Mouse (Mus musculus) heart, postnatal 25 days (tissue): ENCODE measurements at regions not wholly inside any gene's neighbourhood (a gene's known extent, or its start where the extent isn't known, plus 50 kb on each side); places are given as distances from the start of the nearest gene placed in this dataset.

Source experiments
- DNase-seq: peaks from one replicate; pipeline ENCODE4 v3.0.0; 2022; ENCODE audit warnings: low spot score
- intact Hi-C: fragments of 180-260 bp; cut with DNase I; formaldehyde crosslinking; loops from one replicate; pipeline ENCODE4 v1.15.1; 2025

- intact Hi-C loops: loop anchor here (5.0 kb wide), 1 partner anchor 431 kb away; no protein-coding TSS in a partner anchor
- no peak for DNase-seq
Observed at GRCm38 (mm10) chr11:65638211-65638610, 149.9 kb downstream of the Map2k4 start.

DNA sequence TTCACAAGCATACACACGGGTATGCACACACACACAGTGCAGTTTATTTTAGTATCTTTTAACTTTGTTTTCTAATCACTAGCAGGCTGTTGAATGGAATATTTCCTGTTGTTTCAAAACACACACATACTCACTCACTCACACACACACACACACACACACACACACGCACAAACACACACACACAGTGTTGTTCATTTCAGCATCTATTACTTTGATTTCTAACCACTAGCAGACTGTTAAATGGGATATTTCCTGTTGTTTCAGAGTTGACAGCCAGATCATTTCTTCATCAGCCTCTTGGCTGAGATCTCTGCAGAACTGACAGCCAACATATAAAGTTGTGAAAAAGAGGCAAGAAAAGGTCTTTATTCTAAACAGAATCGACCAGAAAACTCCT, 150.9 kb downstream of the Map2k4 start:
- intact Hi-C loops: loop anchor here (5.0 kb wide), 1 partner anchor 430 kb away; no protein-coding TSS in a partner anchor
- no peak for DNase-seq

- no peak for DNase-seq
- intact Hi-C loops: loop anchor here (5.0 kb wide), 1 partner anchor 428 kb away; no protein-coding TSS in a partner anchor
Observed at GRCm38 (mm10) chr11:65635307-65635706, 152.8 kb downstream of the Map2k4 start.

GRCm38 (mm10) chr11:65631164-65631563, 156.9 kb downstream of the Map2k4 start:
- intact Hi-C loops: no loop called here
- DNase-seq: no peak

DNA sequence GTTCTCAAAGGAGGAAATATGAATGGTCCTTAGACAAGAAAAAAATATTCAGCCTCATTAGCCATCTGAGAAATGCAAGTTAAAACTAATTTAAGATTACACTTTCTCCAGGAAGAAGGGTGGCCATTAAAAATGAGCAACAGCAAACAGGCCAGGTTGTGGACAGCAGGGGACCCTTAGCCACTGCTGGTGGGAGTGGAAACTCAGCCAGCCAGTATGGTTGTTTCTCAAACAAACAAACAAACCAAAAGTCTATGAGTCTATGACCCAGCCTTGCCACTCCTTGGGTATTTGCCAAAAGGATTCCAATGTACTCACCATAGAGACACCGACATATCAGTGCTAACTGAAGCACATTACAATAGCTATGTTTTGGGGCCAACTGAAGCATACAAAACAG, 157.7 kb downstream of the Map2k4 start:
- intact Hi-C loops: no loop called here
- no peak for DNase-seq

DNA sequence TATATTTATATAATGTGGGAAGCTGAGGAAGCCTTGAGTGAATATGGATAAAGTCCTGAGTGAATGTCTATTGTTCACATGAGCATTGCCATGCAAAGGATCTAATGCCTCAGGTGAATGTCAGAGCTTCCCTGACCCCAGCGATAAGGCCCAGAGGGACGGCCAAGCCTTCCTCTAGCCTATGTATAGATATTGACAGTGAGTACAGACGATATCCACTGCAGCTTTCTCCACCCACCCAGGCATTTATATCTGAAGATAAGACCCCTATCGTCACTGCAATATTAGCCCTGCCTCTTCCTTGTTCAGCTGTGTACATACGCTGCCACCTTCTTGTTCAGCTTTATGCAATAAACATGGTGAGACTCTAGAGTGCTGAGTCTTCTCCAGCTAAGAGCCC, 158.8 kb downstream of the Map2k4 start:
- DNase-seq: no peak
- intact Hi-C loops: no loop called here

DNA sequence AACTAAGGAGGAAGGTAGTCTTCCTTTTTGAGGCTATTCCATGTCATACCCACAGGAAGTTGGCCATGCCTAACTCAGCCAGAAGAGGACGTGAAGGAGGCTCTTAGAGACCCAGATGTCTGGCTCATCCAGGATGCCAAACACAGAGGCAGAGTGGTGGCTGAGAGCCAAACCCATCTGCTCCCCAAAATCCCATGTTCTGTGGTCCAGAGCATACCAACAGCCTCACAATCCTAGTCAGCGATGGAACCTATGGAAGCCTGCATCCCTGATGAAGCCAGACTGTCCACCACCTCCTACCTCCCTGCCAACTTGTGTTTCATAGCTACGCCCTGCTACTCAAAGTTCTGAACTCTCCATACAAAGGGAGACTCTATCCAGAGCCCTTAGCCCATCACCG, 169.1 kb downstream of the Map2k4 start:
- intact Hi-C loops: no loop called here
- DNase-seq: no peak

DNA sequence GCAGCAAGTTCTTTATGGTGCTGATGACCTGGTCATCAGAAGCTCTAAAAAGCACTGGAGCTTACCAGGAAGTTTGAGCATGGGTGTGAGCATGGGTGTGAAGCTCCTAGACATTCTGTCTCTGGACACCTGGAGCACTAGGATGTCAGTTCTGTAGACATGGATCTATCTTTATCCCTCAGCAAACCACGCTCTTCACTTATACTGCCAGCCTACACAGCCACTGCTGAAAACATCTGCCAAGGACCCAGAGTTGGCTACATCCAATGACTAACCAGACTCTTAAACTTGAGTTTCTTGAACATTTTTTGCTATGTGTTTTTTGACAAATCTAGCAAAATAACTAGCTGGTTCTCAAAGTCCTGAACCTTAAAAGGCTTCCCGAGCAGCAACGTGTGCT, 177.6 kb downstream of the Map2k4 start:
- intact Hi-C loops: no loop called here

DNA sequence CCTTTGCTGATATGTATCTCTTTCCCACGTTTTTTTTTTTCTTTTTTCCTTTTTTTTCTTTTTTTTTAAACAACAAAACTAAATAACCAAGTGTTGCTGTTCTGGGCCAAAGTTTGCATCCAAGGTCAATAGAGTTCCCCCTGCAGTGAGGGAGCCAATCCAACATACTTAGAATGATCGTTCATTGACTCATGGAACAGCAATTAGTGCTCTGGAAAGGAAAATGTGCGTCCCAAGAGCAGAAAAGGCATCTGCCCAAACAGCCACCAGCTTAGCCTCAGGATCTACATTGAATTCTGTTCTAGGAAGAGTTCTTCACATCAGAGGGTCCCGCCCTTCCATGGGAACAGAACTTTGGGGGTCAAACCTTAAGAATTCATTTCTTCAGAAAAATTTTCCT, 179.0 kb downstream of the Map2k4 start:
- intact Hi-C loops: no loop called here
- DNase-seq: no peak

More for the DNA sequence above, 177.6 kb downstream of the Map2k4 start:
- DNase-seq: no peak

- no peak for DNase-seq
- intact Hi-C loops: no loop called here
Observed at GRCm38 (mm10) chr11:65597298-65598076, 190.6 kb downstream of the Map2k4 start.

GRCm38 (mm10) chr11:65588491-65588890, 199.6 kb downstream of the Map2k4 start:
- no peak for DNase-seq
- intact Hi-C loops: no loop called here

DNA sequence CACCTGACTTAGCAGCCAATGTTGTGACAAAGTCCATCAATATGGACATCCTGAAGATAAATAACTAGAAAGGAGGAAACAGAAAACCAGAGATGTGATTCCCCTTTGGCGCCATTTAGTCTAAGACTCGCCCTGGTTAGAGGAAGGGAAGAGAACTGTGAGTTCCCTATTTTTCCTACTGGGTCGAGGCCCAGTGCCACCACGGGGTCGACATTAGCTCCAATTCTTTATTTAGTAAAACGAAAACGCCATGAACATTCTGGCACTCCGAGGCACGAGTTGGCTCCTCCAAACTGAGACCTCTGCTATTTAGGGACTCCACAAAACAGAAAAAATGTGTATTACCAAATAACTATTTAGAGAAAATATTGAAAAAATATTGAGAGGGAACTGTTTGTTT, 220.3 kb downstream of the Map2k4 start:
- DNase-seq: no peak
- intact Hi-C loops: no loop called here

GRCm38 (mm10) chr11:65558236-65558635, 229.9 kb downstream of the Map2k4 start:
- intact Hi-C loops: no loop called here
- DNase-seq: no peak

DNA sequence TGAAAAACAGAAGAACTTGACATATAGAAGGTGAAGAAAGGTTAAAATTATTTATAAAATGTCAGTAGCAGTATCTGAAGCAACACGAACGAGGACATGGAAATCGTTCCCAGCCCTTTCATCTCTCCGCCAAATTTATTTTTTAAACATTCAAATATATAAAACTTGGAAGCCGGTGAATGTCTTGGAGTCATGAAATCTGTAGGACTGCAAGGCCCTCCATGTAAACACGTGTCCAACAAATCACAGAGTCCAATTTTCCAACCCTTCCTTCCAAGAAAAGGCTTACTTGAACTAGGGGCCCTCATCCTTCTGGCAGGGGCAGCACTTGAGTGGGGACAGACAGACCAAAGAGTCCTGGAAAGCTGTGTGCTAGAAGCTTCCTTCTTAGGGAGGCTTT, 237.0 kb downstream of the Map2k4 start:
- no peak for DNase-seq
- intact Hi-C loops: no loop called here

DNA sequence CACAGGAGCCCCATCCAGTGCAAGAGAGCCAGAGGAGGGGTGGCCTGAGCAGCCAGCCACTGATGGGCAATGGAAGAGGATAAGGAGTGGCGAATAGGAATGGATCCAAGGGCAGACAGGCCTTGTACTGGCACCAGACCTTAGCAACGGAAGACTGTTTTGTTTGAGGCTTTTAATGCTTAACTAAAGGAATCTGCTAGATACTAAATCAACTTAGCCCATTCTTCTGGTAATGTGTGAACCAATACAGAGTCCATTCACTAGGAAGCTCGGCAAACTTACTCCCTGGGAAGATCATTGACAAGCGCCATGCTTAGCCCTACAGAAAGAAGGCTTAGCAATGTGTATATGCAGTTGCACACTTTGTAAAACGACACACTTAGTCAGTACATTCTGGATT, 243.8 kb downstream of the Map2k4 start:
- intact Hi-C loops: no loop called here
- no peak for DNase-seq

DNA sequence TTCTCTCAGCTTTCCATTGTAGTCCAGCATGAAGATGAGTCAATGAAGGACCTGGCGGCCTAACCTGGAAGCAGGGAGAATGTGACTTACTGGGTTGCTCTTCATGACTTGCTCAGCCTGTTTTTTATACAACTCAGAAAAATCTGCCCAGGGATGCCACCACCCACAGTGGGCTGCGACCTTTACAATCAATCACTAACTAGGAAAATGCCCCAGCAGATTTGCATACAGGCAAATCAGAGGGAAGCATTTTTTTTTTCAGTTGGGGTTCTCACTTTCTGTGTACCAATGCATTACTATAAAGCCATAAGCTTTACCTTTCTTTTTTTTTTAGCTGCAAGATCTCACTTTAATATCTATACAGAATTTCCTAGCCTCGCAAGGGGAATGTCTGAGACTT, 244.5 kb downstream of the Map2k4 start:
- DNase-seq: no peak
- intact Hi-C loops: no loop called here

DNA sequence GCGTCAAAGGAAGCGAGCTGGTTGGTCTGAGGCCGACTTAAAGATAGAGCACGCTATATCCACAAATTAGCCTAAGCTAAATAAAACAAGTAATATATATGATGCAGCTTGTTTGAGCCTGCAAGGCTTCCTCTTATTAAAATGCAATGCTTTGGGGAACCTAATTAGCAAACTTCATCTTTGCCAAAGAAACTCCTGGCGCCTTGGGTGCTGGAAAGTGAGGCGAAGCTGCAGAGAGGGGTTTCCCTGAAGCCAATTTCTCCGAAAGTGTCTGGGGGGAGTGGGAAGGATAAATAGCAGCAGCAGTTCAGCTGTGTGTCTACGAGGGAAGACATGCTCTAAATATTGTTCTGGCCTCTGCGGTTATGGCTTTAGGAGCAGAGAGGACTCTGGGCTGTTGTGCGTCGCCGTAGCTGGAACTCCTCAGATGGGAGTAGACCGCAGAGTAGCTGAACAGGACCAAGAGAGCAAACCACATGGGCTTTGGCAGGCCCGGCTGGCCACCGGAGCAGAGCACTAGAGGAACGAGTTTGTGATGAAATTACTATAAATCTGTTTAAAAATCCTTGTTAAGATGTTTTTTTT, 251.0 kb downstream of the Map2k4 start:
- DNase-seq: no peak
- intact Hi-C loops: no loop called here

DNA sequence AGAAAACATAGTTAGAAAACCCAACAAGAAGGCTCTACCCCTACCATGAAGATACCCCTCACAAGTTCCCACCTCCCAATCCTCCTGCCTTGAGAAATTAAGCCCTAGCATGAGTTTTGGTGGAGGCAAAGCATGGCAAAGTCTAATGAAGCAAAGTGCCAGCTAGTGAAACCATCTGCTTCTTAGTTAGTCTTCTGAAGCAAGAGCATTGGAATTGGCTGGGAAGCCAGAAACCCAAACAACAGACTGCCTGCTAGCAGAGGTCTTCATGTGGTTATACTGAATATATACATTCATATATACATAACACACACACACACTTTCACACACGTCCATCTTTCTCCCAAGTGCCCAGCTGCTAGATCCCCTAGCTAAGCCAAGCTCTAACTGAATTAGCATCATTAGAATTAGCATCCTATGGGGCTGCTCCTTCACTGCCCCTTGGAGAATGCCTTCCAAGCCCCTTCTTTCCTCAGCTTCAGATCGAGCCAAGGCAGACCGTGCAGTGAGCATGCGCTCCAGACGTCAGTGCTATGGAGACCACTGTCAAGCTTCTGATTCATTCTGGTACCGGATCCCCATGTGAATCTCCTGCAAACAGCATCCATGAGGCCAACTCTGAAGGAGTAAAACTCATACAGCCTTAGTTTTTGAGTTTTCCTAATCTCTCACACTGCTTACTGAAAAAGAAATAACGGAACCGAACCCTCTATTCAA, 252.2 kb downstream of the Map2k4 start:
- intact Hi-C loops: no loop called here

GRCm38 (mm10) chr11:65530744-65531143, 257.4 kb downstream of the Map2k4 start:
- intact Hi-C loops: loop anchor here (5.0 kb wide), 1 partner anchor 333 kb away; no protein-coding TSS in a partner anchor
- no peak for DNase-seq

More for the DNA sequence above, 252.2 kb downstream of the Map2k4 start:
- no peak for DNase-seq

DNA sequence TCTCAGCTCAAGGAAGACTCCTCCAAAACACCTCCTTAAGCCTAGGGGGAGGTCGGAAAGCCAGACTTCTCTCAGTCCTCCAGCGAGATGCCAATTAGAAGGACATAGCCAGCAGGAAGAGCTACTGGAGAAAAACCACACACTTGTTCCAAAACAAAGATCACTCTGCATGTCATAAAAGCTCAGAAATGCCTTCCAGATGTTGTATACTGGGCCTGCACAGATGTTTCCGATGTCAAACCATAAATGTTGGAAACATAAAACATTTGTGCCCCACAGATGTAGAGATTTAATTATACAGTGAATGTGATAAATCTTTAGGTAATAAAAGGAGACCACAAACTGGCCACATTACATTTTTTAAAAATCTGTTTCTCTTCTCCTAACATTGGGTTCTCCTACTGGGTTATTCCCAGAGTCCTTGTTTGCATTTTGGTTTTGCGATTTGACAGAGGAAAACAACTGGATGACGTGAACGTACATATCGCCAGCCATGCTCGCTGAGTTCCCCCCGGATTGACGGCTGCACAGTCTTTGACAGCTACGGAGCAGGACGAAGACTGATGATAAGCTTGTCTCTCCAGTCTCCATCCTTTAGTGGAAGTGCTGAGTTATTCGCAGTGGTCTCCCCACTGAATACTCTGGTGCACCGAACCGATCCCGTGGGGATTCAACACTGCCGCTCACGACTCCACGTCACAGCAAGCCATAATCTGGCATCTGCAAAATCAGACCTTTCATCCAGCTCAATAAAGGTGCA, 235.5 kb upstream of the Myocd start:
- no peak for DNase-seq
- intact Hi-C loops: no loop called here
